Mouse (Mus musculus): ENCODE results near the gene Tgfbrap1. TPM values are rescaled to one million over a fixed set of nuclear protein-coding genes. Genes with fewer than 3 reads are reported as not detected.

Gene Tgfbrap1
- polyA plus RNA-seq, 1 experiment from 2014 or later = 7.5 TPM

DNA sequence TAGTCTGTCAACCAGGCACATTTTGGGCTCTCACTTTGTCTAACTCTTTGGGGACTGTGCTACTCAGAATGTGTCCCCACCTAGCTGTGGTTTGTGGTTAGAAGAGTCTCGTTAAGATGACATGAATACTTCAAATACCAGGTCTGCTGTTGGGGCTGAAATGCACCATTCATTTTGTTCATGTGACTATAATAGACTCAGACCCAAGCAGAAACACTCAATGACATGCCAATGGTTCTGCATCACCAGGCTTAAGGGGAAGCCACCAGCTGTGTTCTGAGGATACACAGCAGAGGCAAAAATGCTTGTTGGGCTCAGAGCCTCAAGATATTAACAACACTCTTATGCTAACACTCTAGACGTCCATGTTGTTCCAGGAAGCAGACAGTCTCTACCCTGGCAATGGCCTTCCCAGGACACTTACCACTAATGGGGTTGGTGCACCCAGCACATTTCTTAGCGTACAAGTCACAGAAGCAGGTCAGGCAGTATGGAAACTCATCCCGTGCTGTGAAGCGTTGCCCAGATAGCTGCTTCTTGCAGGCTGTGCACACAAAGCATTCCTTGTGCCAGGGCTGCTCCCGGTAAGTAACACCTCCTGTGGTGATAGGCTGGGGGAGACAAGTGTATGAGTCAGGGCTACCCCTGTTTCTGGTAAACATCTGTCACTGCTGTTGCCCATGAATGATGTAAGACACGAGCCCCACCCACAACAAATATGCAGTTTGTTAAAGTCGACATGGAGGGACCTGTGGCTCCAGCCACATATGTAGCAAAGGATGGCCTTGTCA lies 29.6 kb upstream of the Tgfbrap1 start:
- Histone ChIP-seq H3K9me3 (ENCODE audit: control insufficient read depth, low read length) (no peaks in the 10 kb centered on the region), H3K36me3 (ENCODE audit: control insufficient read depth, insufficient read depth, low read length) (peaks cover 93% of the 10 kb centered on the region), H3K27ac (replicated peaks in 1 of 2; ENCODE audit: control insufficient read depth in 1 of 2, insufficient read depth in 1 of 2, low read depth in 2 of 2, low read length in 2 of 2) (peak overlapping the region; percentile 28 to 64), H3K9ac (ENCODE audit: low read length) (no peak overlapping the region), H3K4me2 (ENCODE audit: low read length) (no peak overlapping the region), H3K4me3 (ENCODE audit: control insufficient read depth in 1 of 2, insufficient read depth in 1 of 2, low read depth in 1 of 2, low read length in 2 of 2) (no peak overlapping the region), H3K4me1 (ENCODE audit: control insufficient read depth in 2 of 2, insufficient read depth in 2 of 2, low read length in 2 of 2) (peaks cover 14 to 44% of the 10 kb centered on the region in 2 experiments), H3K27me3 (ENCODE audit: control insufficient read depth, insufficient read depth, low read length) (no peaks in the 10 kb centered on the region)
- ATAC-seq (ENCODE audit: insufficient number of reproducible peaks, insufficient read depth, low FRiP score, low read depth) = peak; percentile 19; the same call in 1 of the 2 replicates
- 34% methylated on average over 8 of the region's 8 CpGs for WGBS

DNA sequence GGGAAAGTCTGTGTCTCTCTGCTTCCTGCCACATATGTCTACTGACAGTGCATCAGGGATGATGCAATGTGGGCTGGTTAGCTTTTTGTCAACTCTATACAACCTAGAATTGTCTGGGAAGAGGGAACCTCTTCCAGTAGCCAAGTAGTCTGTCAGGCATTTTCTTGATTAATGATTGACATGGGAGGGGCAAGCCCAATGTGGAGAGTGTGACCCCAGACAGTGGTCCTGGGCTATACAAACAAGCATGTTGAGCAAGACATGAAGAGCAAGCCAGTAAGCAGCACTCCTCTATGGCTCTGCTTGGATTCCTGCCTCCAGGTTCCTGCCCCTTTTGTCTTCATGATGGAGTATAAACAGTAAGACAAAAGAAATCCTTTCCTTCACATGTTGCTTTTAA lies 28.8 kb upstream of the Tgfbrap1 start:
- Histone ChIP-seq H3K4me1 (ENCODE audit: control insufficient read depth in 2 of 2, insufficient read depth in 2 of 2, low read length in 2 of 2) (peaks cover 14 to 44% of the 10 kb centered on the region in 2 experiments), H3K27ac (replicated peaks in 1 of 2; ENCODE audit: control insufficient read depth in 1 of 2, insufficient read depth in 1 of 2, low read depth in 2 of 2, low read length in 2 of 2) (no peak overlapping the region), H3K4me3 (ENCODE audit: control insufficient read depth in 1 of 2, insufficient read depth in 1 of 2, low read depth in 1 of 2, low read length in 2 of 2) (no peak overlapping the region), H3K4me2 (ENCODE audit: low read length) (no peak overlapping the region), H3K27me3 (ENCODE audit: control insufficient read depth, insufficient read depth, low read length) (no peaks in the 10 kb centered on the region), H3K9ac (ENCODE audit: low read length) (no peak overlapping the region), H3K9me3 (ENCODE audit: control insufficient read depth, low read length) (no peaks in the 10 kb centered on the region), H3K36me3 (ENCODE audit: control insufficient read depth, insufficient read depth, low read length) (peaks cover 93% of the 10 kb centered on the region)
- no peak for ATAC-seq (ENCODE audit: insufficient number of reproducible peaks, insufficient read depth, low FRiP score, low read depth)

DNA sequence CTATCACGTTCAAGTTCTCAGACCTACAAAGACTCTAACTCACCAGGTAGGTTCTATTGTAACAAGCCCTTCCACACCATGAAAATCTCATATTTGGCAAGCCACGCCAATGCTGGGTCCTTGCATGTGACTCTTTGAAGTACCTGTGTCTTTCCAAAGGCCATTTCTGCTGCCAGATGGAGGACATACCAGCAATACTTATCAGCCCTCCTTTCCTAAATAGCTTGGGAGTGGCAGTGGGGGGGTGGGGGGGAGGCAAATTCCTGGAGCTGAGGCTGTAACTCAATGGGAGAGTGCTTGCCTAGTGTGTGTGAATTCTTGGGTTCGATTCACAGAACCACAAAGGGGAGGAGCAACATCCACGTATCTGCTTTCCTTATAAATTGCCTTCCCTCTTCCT lies 26.3 kb upstream of the Tgfbrap1 start:
- Histone ChIP-seq H3K27me3 (ENCODE audit: control insufficient read depth, insufficient read depth, low read length) (no peaks in the 10 kb centered on the region), H3K4me2 (ENCODE audit: low read length) (no peak overlapping the region), H3K9ac (ENCODE audit: low read length) (no peak overlapping the region), H3K36me3 (ENCODE audit: control insufficient read depth, insufficient read depth, low read length) (peaks cover 90% of the 10 kb centered on the region), H3K9me3 (ENCODE audit: control insufficient read depth, low read length) (no peaks in the 10 kb centered on the region), H3K4me1 (ENCODE audit: control insufficient read depth in 2 of 2, insufficient read depth in 2 of 2, low read length in 2 of 2) (peaks cover 10 to 28% of the 10 kb centered on the region in 2 experiments), H3K27ac (replicated peaks in 1 of 2; ENCODE audit: control insufficient read depth in 1 of 2, insufficient read depth in 1 of 2, low read depth in 2 of 2, low read length in 2 of 2) (peak overlapping the region; percentile 12 to 51; a peak in 2 of 4 replicates), H3K4me3 (ENCODE audit: control insufficient read depth in 1 of 2, insufficient read depth in 1 of 2, low read depth in 1 of 2, low read length in 2 of 2) (no peak overlapping the region)
- WGBS = 45% methylated on average over 4 of the region's 4 CpGs
- no peak for ATAC-seq (ENCODE audit: insufficient number of reproducible peaks, insufficient read depth, low FRiP score, low read depth)

DNA sequence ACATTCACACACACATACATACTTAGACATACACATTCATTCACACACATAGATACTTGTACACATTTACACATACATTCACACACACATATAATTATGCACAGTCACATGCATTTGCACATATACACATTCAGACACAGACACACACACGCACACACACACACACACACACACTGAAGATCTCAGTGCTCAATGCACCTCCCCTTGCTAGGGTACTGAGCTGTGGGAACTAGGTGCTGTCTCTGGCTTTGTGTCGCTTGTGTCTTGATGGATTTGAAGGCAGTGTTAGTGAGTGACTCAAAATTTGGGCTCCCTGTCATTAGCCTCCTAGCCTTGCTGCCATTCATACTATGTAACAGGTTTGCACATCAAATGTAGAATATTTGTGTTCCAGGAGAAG lies 24.2 kb upstream of the Tgfbrap1 start:
- no peaks in the 10 kb centered on the region for H3K27me3 ChIP-seq (ENCODE audit: control insufficient read depth, insufficient read depth, low read length)
- no peaks in the 10 kb centered on the region for H3K9me3 ChIP-seq (ENCODE audit: control insufficient read depth, low read length)
- H3K36me3 ChIP-seq (ENCODE audit: control insufficient read depth, insufficient read depth, low read length) = peaks cover 81% of the 10 kb centered on the region
- ATAC-seq (ENCODE audit: insufficient number of reproducible peaks, insufficient read depth, low FRiP score, low read depth) = no peak
- 90% methylated on average over 2 of the region's 2 CpGs for WGBS
- H3K9ac ChIP-seq (ENCODE audit: low read length) = no peak overlapping the region
- no peak overlapping the region for H3K4me2 ChIP-seq (ENCODE audit: low read length)
- no peak overlapping the region for H3K4me3 ChIP-seq (ENCODE audit: control insufficient read depth in 1 of 2, insufficient read depth in 1 of 2, low read depth in 1 of 2, low read length in 2 of 2)
- H3K27ac ChIP-seq (replicated peaks in 1 of 2; ENCODE audit: control insufficient read depth in 1 of 2, insufficient read depth in 1 of 2, low read depth in 2 of 2, low read length in 2 of 2) = 0 out of 4 replicates have a peak overlapping the region, but pooled peaks of 1 of the 2 experiments have one; percentile 9
- H3K4me1 ChIP-seq (ENCODE audit: control insufficient read depth in 2 of 2, insufficient read depth in 2 of 2, low read length in 2 of 2) = peaks cover 4 to 12% of the 10 kb centered on the region in 2 experiments; a peak in 3 of 4 replicates

DNA sequence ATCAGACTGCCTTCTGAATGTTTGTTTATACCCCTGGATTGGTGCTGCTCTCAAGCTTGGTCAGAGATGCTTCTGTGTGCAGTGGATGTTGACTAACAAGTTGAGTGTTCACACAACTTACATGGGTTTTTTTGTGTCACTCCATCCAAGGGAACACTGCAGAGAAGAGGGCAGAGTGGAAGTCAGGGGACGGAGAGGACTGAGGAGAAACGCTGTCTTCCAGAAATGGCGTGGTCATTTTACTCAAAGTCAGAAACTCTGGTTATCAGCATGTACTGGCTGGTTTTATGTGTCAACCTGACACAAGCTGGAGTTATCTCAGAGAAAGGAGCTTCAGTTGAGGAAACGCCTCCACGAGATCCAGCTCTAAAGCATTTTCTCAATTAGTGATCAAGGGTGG lies 22.5 kb upstream of the Tgfbrap1 start:
- WGBS = 89% methylated on average over 5 of the region's 5 CpGs
- Histone ChIP-seq H3K9me3 (ENCODE audit: control insufficient read depth, low read length) (no peaks in the 10 kb centered on the region), H3K9ac (ENCODE audit: low read length) (no peak overlapping the region), H3K4me2 (ENCODE audit: low read length) (no peak overlapping the region), H3K4me1 (ENCODE audit: control insufficient read depth in 2 of 2, insufficient read depth in 2 of 2, low read length in 2 of 2) (peaks cover 4 to 12% of the 10 kb centered on the region in 2 experiments; a peak in 3 of 4 replicates), H3K27me3 (ENCODE audit: control insufficient read depth, insufficient read depth, low read length) (no peaks in the 10 kb centered on the region), H3K27ac (replicated peaks in 1 of 2; ENCODE audit: control insufficient read depth in 1 of 2, insufficient read depth in 1 of 2, low read depth in 2 of 2, low read length in 2 of 2) (no peak overlapping the region), H3K36me3 (ENCODE audit: control insufficient read depth, insufficient read depth, low read length) (peaks cover 72% of the 10 kb centered on the region), H3K4me3 (ENCODE audit: control insufficient read depth in 1 of 2, insufficient read depth in 1 of 2, low read depth in 1 of 2, low read length in 2 of 2) (no peak overlapping the region)
- ATAC-seq (ENCODE audit: insufficient number of reproducible peaks, insufficient read depth, low FRiP score, low read depth) = no peak

DNA sequence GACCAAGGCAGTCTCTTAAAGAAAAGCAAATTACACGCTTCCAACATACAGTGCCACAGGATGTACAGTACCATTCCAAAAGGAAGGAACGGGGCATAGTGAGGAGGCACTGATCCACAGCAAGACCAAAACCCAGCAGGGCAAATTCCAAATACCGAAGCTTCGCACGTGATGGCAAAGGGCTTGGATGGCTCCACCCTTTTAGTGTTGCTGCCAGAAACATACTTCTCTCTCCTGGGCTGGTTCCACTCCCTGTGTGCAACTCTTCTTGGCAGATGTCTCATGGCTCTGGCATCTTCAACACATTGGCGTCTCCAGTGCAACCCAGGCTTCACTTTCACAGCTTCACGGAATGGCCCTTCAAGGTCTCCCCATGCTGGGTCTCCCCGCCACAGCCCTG lies 19.0 kb upstream of the Tgfbrap1 start:
- WGBS = 86% methylated on average over 8 of the region's 8 CpGs
- Histone ChIP-seq H3K9ac (ENCODE audit: low read length) (no peak overlapping the region), H3K4me2 (ENCODE audit: low read length) (no peak overlapping the region), H3K4me1 (ENCODE audit: control insufficient read depth in 2 of 2, insufficient read depth in 2 of 2, low read length in 2 of 2) (peaks cover 0 to 7% of the 10 kb centered on the region in 2 experiments; a peak in 1 of 4 replicates), H3K27ac (replicated peaks in 1 of 2; ENCODE audit: control insufficient read depth in 1 of 2, insufficient read depth in 1 of 2, low read depth in 2 of 2, low read length in 2 of 2) (no peak overlapping the region), H3K36me3 (ENCODE audit: control insufficient read depth, insufficient read depth, low read length) (peaks cover 63% of the 10 kb centered on the region), H3K4me3 (ENCODE audit: control insufficient read depth in 1 of 2, insufficient read depth in 1 of 2, low read depth in 1 of 2, low read length in 2 of 2) (no peak overlapping the region), H3K27me3 (ENCODE audit: control insufficient read depth, insufficient read depth, low read length) (no peaks in the 10 kb centered on the region), H3K9me3 (ENCODE audit: control insufficient read depth, low read length) (no peaks in the 10 kb centered on the region)
- no peak for ATAC-seq (ENCODE audit: insufficient number of reproducible peaks, insufficient read depth, low FRiP score, low read depth)

DNA sequence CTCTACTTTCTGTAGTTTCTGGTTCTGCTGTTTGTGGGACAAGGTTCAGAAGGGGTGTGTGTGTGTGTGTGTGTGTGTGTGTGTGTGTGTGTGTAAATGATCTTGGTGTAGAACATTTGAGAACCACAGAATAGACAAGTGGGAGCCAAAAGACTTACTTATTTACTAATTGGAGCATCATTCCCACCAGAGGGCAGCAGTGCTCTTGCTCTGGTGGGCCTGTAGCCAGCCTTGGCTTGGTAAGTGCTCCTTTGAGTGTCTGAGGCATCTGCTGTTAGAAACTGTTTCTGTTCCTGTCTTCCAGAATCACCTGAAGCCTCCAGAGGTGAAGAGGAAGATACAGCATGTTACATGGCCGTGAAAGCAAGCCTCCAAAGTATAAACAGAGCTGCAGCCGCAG lies 14.4 kb upstream of the Tgfbrap1 start:
- Histone ChIP-seq H3K4me2 (ENCODE audit: low read length) (no peak overlapping the region), H3K9me3 (ENCODE audit: control insufficient read depth, low read length) (no peaks in the 10 kb centered on the region), H3K27me3 (ENCODE audit: control insufficient read depth, insufficient read depth, low read length) (no peaks in the 10 kb centered on the region), H3K36me3 (ENCODE audit: control insufficient read depth, insufficient read depth, low read length) (peaks cover 65% of the 10 kb centered on the region), H3K9ac (ENCODE audit: low read length) (no peak overlapping the region), H3K4me3 (ENCODE audit: control insufficient read depth in 1 of 2, insufficient read depth in 1 of 2, low read depth in 1 of 2, low read length in 2 of 2) (no peak overlapping the region), H3K4me1 (ENCODE audit: control insufficient read depth in 2 of 2, insufficient read depth in 2 of 2, low read length in 2 of 2) (peaks cover 0 to 7% of the 10 kb centered on the region in 2 experiments; a peak in 1 of 4 replicates), H3K27ac (replicated peaks in 1 of 2; ENCODE audit: control insufficient read depth in 1 of 2, insufficient read depth in 1 of 2, low read depth in 2 of 2, low read length in 2 of 2) (no peak overlapping the region)
- no peak for ATAC-seq (ENCODE audit: insufficient number of reproducible peaks, insufficient read depth, low FRiP score, low read depth)
- WGBS = 75% methylated on average over 2 of the region's 2 CpGs
